Mouse (Mus musculus) bone marrow macrophage, adult 2 months (primary cell): ENCODE results near the gene Nmrk1.

Source experiments
- CTCF ChIP-seq: IDR thresholded peaks from 2 replicates; pipeline ENCODE4 v1.5.1; 2012; ENCODE audit warnings: low read depth, mild to moderate bottlenecking, low read length, moderate library complexity
- POLR2A ChIP-seq: IDR thresholded peaks from 2 replicates; pipeline ENCODE4 v1.6.1; 2012; ENCODE audit warnings: mild to moderate bottlenecking, low read depth, low read length, borderline replicate concordance

DNA sequence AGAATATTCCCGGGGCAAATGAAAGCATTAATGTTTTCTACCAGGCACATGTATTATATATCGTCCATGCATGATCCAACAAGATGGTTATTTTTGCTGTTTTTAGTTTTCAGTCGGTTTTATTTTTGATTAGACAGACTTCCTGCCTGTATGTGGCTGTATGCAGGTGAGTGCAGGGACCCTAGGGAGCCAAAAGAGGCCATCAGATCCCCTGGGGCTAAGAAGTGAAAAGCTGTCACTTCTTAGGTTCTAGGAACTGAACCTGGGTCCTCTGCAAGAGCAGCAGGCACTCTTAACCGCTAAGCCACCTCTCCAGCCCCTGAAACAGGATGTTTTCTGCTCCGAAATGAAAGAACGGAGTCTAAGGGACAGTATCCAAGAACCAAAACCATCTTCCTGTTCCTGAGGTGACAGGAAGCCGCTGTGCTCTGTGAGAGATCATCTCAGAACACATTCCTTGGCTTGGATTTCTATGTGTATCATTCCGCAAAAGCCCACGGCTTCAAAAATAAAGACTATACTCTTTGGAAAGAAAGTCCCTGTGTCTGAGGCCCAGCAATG lies 16.0 kb upstream of the Nmrk1 start:
- TF ChIP-seq POLR2A = no peak
- no peak for TF ChIP-seq CTCF
